Mouse (Mus musculus) urinary bladder, adult 2 months (tissue): ENCODE measurements around the gene Pitpna. TPM values are rescaled to one million over a fixed set of nuclear protein-coding genes. Genes with fewer than 3 reads are reported as not detected.
A peak's percentile ranks its signal among the peaks of the same experiment; 100 is the strongest.
"Not testable (repeated sequence)": the region's sequence is repeated elsewhere in the genome, so short reads cannot be mapped to it uniquely, and the experiment has no call there.

Experiments
- DNase-seq: peaks from one replicate; pipeline ENCODE4 v3.0.0; 2022; ENCODE audit warnings: low spot score
- polyA plus RNA-seq: library from polyadenylated mRNA; depleted of rRNA; stranded (reverse); fragments of >200 nt; gene quantifications from 2 replicates; pipeline ENCODE4 v1.2.3, GENCODE M21; 2012

Pitpna gene
- polyA plus RNA-seq, 1 experiment, result 148 TPM

DNA sequence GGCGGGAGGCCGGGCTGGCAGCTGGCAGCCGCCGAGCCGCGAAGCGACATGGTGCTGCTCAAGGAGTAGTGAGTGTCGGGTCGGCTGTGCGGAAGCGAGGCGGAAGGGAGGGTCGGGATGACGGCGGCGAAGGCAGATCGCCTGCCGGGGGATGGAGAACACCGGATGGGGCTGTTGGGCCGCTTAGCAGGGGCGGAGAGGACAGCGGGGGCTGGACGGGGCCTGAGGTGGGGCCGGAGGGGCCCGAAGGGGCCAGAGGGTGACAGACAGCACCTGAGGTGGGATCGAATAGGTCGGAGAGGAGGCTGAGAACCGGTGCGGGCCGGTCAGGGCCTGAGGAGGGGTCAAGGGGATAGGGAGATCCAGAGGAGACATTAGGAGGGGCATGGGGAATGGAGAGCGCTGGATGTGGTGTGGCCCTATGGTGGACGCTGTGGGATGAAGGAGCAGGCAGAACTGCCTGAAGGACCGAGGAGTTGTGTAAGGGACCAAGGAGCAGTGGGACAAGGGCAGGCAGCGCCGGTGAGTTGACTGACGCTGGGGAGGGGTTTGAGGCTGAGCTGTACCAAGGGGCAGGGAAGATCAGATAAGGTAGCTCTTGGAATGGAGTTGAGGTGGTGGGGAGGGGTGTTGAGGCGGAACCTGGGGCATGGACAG is 516 bp downstream of the Pitpna start:
- no peak for DNase-seq

DNA sequence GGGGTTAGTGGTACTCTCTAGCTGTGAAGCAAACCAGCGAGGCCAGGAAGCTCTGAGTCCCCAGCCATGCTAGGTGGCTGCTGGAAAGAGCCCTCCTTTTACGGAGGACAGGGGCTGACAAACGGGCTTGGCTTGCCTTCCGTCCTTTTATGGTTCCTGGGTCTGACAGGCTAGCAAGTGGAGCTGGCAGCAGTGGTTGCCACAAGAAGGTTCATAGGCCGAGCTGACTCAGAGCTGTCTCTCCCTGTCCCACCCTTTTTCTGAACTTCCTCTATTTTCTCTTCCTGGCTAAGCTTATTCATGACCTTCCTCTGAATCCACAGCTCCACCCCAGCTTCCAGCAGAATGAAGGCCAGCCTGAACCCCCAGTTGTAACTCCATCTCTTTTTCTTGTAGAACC is 4.7 kb downstream of the Pitpna start:
- DNase-seq, result peak; percentile 23

DNA sequence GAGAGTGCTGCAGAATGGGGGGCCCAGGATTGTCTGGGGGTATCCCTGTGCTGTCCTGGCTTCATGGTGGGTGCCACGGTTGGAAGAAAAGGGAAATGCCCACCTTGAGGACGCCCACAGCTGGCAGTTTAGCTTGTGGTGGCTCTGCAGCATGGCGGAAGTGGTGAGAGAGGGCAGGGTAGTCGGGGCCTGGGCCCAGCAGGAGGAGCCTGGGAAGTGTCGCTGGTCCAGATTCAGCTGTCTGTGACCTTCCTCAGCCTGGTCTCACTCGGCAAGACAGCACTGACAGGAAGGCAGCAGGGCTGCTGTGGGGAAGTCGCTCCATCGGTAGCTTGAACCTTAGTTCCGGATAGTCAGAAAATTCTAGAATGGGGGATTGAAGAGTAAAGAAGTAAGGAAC is 6.5 kb downstream of the Pitpna start:
- DNase-seq, result no peak

DNA sequence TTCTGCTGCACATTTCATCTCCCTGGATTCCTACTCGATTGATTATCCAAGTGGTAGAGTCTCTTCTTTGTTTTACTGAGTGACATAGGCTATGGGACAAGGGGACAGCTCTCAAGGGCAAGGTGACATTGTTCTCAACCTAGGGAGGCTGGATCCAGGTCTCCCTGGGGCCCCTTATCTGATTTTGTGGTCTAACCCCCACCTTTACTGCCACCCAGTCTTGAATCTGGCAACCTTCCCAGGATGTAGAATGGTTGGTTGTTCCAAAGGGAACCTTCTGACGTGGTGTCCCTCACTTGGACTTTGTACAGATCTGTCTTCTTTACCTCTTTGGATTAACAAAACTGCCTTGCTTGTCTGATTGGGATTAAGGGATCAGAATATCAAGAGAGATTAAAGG is 7.5 kb downstream of the Pitpna start:
- no peak for DNase-seq

DNA sequence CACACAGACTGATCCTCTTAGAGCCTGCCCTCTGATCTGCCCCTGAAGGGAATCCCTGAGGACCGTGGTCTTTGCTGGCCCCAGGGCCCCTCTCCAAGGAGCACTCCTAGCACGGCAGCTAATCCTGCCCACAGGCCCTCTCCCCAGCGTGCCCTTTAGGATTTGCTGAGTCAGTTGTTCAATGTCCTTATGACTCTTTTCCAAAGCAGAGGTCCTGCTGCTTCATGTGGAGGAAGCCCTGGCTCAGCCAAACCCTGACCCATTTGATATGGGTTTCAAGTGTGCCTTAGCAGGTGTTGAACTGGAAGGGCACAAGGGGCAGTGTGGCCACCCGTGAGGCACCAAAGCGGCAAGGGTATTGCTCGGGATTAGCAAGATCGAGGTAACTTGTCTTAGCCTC is 7.9 kb downstream of the Pitpna start:
- DNase-seq, result no peak

DNA sequence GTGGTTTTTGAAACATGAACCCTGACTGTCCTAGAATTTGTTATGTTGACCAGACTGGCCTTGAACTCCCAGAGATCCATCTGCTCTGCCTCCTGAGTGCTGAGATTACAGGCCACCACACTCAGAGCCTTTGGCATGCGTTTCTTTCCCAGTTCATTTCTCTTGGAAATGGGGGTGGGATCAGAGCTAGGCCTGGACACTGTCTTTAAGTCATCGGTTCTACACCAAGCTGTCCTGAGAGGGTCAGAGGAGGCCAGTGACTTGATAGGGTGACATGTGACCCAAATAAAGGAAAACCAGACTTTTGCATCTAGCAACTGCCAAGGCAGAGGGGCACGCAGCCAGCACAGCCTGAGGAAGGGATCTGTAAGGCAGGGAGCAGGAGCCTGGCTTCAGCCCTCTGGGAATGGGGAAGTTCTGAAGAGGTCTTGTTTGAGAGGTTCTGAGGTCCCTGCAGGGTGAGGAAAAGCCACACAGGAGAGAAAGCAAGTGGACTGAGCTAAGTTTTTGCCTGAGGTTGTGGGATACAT is 8.9 kb downstream of the Pitpna start:
- DNase-seq, result no peak

DNA sequence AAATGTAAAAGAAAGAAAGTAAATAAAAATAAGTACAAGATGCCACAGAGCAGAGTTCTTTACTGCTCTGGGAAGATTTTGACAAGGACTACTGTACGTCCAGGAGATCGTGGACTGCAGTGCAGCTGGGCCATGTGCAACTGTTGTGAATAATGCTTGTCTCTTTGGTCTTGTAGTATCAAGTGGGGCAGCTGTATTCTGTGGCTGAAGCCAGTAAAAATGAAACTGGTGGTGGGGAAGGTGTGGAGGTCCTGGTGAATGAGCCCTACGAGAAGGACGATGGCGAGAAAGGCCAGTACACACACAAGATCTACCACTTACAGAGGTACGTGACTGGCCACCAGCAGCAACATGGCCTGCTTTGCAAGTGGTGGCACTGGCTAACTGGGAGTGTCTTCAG is 10.1 kb downstream of the Pitpna start:
- no peak for DNase-seq

DNA sequence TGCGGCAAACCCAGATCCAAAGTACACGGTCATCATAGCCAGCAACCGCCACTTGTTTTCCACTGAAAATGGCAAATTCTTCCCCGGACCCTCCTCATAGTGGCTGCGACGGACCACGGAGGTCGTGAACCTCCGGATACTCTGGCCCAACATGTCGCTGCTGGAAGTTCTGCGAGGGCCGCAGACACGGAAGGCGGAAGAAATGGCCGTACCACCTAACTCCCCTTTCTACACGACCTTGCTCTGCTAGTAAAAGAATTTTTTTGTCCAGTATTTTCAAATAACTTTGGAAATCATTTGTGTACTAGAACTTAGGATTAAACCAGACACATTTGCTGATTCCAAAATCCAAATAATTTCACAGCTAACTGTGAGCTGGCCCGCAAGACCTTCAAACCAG is 11.9 kb downstream of the Pitpna start:
- not testable (repeated sequence) for DNase-seq

DNA sequence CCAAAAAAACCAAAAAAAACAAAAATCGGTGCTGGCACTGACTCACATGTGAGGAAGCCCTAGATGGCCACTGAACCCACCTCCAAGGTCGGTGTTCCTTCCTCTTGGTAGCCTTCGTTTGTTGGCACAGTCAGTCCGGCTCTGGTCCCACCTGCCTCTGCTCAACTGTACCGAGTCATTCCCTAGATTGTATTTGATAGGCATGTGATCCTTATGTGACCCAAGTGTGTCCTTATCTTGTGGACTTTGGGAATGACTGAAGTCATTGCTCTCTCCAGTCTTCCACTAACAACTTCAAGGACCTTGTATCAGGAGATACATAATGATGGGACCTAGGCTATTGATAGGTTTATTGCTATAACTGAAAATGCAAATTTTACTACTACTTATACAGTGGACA is 16.9 kb downstream of the Pitpna start:
- no peak for DNase-seq

DNA sequence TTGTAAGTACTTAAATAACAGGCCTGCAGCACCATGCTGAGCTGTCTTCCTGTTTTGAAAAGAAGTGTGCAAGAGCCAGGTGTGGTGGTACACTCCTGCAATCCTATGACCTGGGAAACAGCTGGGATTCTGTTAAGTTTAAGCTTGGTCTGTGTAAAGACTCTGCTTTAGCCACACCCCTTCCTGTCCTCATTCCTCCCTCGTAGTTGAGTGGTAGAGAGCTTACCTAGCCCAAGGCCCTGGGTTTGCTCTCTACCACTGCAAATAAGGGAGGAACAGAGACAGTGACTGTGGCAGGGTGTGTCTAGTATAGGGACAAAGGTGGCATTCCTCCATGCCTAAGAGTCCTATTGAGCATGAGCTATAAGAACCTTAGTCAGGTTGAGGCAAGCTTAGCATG is 17.4 kb downstream of the Pitpna start:
- DNase-seq, result no peak

DNA sequence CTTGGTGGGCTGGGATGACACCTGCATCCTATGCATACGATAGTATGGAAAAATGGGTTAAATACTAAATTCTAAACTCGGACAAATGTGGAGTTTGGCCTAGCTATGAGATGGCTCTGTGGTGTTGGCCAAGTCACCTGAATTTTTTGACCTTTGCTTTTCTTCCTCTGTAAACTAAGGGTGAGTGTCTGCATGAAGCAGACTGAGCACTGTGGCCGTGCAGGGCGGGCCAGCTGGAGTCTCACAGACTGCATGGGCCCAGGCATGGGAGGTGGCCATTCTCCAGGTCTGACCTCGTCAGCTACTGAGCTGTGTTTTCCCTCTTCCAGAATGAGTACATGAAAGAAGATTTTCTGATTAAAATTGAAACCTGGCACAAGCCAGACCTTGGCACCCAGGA is 20.9 kb downstream of the Pitpna start:
- no peak for DNase-seq

DNA sequence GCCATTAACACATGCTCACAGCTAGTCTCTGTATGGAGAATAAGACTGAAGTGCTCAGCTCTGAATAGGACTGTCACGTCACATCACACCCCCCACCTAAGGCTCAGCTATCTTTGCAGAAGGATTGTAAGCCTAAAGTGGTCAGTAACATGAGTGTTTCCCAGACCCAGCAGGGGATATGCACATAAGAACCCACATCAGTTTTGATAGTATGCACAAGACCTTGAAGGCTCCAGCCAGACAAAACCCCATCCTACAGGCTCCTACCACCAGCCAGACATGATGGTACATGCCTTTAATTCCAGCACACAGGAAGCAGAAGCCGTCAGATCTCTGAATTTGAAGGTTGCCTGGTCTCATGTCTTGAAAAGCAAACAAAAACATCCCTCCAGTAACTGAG is 22.1 kb downstream of the Pitpna start:
- DNase-seq, result no peak

DNA sequence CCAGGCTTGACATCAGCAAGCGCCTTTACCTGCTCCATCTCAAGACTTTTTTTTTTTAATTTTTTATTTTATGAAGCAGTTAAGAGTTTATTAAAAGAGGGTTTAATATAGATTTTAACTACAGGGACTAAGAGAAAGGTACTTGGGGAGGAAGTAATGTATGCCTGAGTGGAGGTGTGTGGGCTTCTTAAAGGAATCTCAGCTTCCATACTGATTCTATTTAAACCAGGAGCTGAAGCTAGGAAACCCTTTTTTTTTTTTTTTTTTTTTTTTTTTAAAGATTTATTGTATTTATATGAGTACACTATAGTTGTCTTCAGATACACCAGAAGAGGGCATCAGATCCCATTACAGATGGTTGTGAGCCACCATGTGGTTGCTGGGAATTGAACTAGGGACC is 26.9 kb downstream of the Pitpna start:
- no peak for DNase-seq

DNA sequence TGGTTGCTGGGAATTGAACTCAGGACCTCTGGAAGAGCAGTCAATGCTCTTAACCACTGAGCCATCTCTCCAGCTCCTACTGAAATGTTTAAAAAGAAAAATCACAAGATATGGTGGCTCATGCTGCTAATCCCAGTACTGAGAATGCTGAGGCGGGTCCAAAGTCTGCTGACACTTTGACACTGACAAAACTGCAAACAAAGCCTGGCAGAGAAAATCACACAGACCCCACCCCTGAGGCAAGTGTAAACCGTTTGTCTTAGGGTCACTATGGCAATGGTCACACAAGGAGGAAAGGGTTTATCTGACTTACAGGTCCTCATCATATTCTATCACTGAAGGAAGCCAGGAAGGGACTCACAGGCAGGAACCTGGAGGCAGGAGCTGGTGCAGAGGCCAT is 27.7 kb downstream of the Pitpna start:
- DNase-seq, result no peak

DNA sequence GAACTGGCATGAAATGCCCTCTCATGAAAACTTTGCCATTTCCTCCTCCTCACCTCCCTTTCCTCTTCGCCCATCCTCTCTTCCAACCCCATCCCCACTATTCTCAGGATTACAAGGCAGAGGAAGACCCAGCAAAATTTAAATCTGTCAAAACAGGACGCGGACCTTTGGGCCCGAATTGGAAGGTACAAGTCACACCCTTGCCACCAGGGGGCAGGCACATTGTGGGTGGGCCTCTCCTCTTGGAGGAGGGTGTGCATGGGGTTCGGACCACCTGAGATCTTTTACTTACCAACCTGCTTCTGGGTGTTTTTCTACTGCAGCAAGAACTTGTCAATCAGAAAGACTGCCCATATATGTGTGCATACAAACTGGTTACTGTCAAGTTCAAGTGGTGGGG is 31.2 kb downstream of the Pitpna start:
- DNase-seq, result no peak

DNA sequence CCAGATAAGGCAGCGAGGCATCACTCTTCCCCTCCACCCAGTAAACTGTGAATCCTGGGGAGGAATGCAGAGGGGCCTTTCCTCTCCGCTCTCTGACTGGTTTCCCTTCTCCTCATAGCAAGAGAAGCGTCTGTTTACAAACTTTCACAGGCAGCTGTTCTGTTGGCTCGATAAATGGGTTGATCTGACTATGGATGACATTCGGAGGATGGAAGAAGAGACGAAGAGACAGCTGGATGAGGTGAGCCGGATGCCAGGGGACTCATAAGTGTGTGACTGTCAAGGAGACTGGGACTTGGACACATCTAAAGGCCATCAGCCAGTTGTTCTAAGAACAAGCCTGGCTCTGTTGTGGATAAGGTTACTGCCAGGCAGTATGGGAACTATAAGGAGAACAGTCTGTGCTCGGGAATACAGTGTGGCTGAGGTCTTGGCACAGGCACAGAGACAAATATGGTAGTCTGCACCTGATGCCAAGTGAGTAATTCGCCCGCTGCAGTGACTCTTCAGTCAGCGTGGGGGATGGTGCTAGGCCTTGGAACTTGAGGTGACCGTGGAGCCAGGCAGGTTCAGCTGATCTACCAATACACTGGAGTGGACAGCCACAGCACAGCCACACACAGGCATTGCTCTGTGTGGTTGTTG is 32.4 kb downstream of the Pitpna start:
- DNase-seq, result no peak

DNA sequence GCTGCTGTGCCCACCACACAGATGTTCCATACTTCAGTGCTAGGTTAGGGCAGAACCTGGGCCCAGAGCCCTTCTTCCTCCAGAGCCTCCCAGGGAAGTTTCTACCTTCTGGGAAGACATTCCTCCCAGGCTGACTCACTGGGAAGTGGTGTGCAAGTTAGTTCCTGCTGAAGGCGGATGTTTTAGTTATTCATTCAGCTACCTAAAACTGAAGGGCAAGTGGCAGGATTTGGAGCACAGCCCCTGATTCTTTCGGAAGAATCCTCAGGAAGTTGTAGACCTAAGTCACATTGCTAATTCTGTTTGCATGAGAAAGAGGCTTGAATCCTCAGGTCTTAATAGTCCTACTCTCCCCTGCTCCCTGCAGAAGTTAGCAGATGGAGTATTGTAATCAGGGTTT is 33.5 kb downstream of the Pitpna start:
- no peak for DNase-seq

DNA sequence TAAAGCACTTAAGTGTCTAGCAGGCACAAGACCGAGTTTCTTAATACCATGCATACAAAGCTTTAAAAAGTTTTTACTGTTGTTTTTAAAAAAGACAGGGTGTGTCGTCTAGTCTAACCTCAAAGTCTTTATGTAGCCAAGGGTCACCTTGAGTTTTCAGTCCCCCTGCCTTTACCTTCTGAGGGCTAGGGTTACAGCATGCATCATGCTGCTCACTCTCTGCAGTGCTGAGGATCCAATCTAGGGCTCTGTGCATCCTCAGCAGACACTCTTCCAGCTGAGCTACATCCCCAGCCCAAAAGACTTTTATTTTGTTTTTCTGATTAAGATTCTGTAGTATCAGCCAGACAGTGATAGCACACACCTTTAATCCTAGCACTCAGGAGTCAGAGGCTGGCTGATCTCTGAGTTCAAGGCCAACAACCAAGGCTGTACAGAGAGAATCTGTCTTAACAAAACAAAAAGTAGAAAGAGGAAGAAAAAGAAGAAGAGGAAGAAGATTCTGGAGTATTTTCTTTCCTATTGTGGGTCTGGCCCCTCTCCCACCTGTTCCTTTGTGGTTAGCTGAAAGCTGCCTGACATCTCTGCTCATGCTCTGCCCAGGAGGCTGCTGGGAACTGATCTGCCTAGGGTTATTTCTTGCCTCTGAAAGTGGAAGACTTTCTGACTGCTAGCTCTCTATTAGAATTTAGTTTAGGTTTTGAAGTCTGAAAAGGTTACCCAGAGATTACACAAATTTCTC is 34.9 kb downstream of the Pitpna start:
- no peak for DNase-seq

DNA sequence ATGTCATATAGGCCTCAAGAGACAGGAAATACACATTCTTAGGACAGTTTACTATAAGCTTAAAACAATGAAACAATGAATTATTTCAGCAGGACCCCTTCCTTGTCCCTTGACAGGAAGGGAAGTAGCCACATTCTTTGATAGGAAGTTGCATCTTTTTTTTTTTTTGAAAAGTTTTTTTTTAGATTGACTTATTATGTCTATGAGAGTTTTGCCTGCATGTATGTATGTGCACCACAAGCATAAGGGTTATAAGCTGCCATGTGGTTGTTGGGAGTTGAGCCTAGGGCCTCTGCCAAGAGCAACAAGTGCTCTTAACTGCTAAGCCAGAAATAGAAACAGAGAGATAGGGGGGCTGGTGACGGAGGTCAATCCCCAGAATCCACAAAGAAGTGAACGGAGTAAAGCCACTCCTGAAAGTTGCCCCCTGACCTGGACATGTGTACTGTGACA is 36.2 kb downstream of the Pitpna start:
- no peak for DNase-seq

DNA sequence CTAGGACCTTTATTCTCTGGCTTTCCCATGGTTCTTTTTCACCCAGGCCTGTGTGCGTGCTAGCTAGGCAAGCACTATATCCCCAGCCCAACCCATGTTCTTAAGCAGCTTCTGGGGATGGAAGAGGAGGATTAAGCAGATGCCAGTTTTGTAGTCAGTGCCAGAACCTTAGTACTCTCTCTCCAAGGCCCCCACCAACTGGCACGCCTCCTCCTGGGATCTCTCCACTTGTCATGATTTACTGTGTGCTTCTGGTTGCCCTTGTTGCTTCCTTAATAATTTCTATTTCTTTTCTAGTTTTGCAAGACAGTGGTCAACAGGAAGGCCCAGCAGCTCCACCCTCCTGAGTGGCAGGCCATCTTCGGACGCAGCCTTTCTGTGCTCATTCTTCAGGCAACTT is 37.9 kb downstream of the Pitpna start:
- DNase-seq, result no peak

DNA sequence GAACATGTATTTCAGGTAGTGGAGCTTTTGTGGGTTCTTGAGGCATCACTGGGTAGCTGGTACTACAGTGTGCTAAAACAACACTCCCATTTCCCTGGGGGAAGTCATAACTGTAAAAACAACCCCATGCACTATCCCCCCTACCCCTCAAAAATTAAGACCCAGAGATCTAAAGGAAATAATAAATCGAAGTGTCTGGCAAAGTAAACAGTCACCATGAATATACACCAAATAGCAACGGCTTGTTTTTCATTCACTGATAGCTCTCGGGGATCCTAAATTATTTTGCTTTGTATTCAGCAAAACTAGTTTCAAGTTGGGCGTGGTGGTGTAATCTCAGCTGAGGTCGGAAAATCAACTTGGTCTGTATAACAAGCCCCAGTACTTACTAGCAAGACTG is 42.2 kb downstream of the Pitpna start:
- DNase-seq, result no peak

DNA sequence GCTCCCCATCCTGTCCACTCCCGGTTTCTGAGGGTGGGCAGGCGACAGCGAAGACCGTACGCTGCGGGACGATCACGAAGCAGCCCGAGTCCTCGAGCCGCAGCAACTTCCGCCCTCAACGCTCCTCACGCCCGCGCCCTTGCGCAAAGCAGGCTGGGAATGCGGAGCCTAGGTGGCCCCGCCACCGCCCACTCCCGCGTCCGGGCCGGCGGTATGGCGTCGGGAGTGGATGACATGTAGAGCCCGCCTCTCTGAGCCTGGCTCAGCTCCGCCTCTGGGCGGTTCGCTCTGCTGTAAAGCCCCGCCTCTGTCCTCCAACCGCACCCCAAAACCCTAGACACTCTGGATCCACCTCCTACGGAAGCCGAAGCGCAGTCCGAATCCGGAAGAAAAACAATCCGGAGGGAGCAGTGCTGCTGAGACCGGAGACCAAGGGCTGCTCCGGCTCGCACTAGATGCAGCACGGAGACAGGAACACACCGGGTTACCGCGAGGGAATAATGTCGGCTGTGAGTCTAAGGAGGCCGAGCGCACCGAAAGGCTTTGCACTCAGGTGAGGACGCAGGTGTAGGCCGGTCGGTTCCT is 42.8 kb downstream of the Pitpna start, which contains the start of gene Inpp5k:
Gene Inpp5k, plus strand, starts transcription at position 344 of the 585 bp plus-strand sequence.
- peak; percentile 91 for DNase-seq
